ENCODE assay signal across 12 mouse cellular contexts in the genomic region with DNA sequence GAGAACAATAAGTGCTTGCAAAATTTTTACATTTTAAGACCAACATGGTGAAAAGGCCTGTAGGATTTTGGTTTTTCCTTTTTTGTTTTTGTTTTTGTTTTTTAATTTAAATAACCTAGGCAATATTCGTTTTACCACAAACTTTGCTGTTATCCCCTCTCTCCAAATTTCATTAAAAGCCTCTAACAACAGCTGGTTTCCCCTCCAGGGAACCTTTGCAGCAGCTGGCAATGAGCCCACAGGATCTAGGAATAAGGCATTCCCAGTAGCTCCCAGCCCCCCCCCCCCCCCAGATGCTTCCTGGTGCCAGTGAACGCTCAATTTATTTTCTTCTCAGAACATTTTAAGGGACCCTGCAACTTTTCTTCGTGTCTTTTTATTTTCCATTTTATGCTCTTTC. TPM values are rescaled to one million over a fixed set of nuclear protein-coding genes. Genes with fewer than 3 reads are reported as not detected.
DNase-seq lines count a peak whose midpoint lies in the region.
"Had no signal": no experiment of that assay in that cellular context is flagged by ENCODE, and none has a peak within 500 bp of the region (broad histone marks: within the 10 kb centered on the region; RNA-seq: fewer than 3 reads in every experiment).

No protein-coding gene starts in this region.

- peak; percentile 21 for DNase-seq in adrenal gland, postnatal 14 days
- no peak for DNase-seq in adrenal gland, adult 2 months
- peak; percentile 37 for DNase-seq in heart, postnatal 4 days
- no peak for DNase-seq in heart, adult 11 months
- peak; percentile 34 for DNase-seq in left cerebral cortex, postnatal 4 days
- DNase-seq in left cerebral cortex, adult 9 months (ENCODE audit: low spot score in 2 of 2), result no peak
- DNase-seq in right cerebral cortex, postnatal 4 days, result peak; percentile 14
- DNase-seq in right cerebral cortex, postnatal 10 days (ENCODE audit: low spot score in 2 of 2), result no peak
- DNase-seq: cerebellum, postnatal 36 days; liver; lung, adult 18-20 months had no signal

- intact Hi-C loops in left cerebral cortex, postnatal 4 days (cut with DNase I), result no loop called here

RNA-seq across cellular contexts. Expression of gene Pid1, which starts 38.7 kb away (rescaled TPM):
- 21.6 and 32.1 TPM in 2 replicates for total RNA-seq in adrenal gland, postnatal 14 days (2021)
- total RNA-seq in adrenal gland, adult 2 months (2021), result 10 to 100 TPM; 18.5 to 21.2 TPM
- polyA plus RNA-seq in adrenal gland, adult 2 months (2012; rRNA removed), result 15.5 and 15.8 TPM in 2 replicates
- total RNA-seq in heart, postnatal 4 days (2021), result 10 to 100 TPM; 12.0 to 13.0 TPM
- total RNA-seq in left cerebral cortex, postnatal 4 days (2021), result 10 to 100 TPM; 43.4 to 45.9 TPM
- total RNA-seq: CH12.LX had no signal

Comparison
In these comparisons a context has a peak if more than half of its experiments do, and no peak if none do; other contexts are left out.
1. DNase-seq: peak in adrenal gland, postnatal 14 days (single experiment), heart, postnatal 4 days (single experiment), left cerebral cortex, postnatal 4 days (single experiment) and right cerebral cortex, postnatal 4 days (single experiment); none in adrenal gland, adult 2 months (single experiment), heart, adult 11 months (single experiment), left cerebral cortex, adult 9 months (0 of 2) and right cerebral cortex, postnatal 10 days (0 of 2).